Mouse (Mus musculus): ENCODE measurements around the gene Plekhm1. TPM values are rescaled to one million over a fixed set of nuclear protein-coding genes. Genes with fewer than 3 reads are reported as not detected.

The Plekhm1 gene
- polyA plus RNA-seq, 1 experiment from 2014 or later = 7.6 TPM

- Histone ChIP-seq H3K4me1 (ENCODE audit: control insufficient read depth, insufficient read depth, low read length) (peaks cover 2% of the 10 kb centered on the region; the same call in 1 of the 2 replicates), H3K27me3 (ENCODE audit: control insufficient read depth, insufficient read depth, low read length) (peaks cover 18% of the 10 kb centered on the region), H3K4me2 (no peak overlapping the region), H3K9ac (ENCODE audit: low read length) (no peak overlapping the region), H3K4me3 (ENCODE audit: low read depth, low read length) (no peak overlapping the region), H3K36me3 (ENCODE audit: control insufficient read depth, insufficient read depth, low read length) (no peaks in the 10 kb centered on the region), H3K9me3 (ENCODE audit: control insufficient read depth, low read length) (no peaks in the 10 kb centered on the region), H3K27ac (ENCODE audit: low read depth, low read length) (no peak overlapping the region)
- DNase-seq (ENCODE audit: low spot score, missing footprints) (no peak), ATAC-seq (ENCODE audit: low FRiP score) (no peak)
- WGBS = 88% methylated on average over 5 of the region's 5 CpGs
Measured at GRCm38 (mm10) chr11:103335561-103335960, 76.9 kb downstream of the Plekhm1 start.

GRCm38 (mm10) chr11:103334925-103335324 is 77.6 kb downstream of the Plekhm1 start:
- WGBS = 90% methylated on average over 9 of the region's 9 CpGs
- ATAC-seq (ENCODE audit: low FRiP score) (no peak), DNase-seq (ENCODE audit: low spot score, missing footprints) (no peak)
- Histone ChIP-seq H3K9ac (ENCODE audit: low read length) (no peak overlapping the region), H3K4me3 (ENCODE audit: low read depth, low read length) (no peak overlapping the region), H3K27me3 (ENCODE audit: control insufficient read depth, insufficient read depth, low read length) (peaks cover 18% of the 10 kb centered on the region), H3K4me1 (ENCODE audit: control insufficient read depth, insufficient read depth, low read length) (peaks cover 2% of the 10 kb centered on the region; the same call in 1 of the 2 replicates), H3K9me3 (ENCODE audit: control insufficient read depth, low read length) (no peaks in the 10 kb centered on the region), H3K27ac (ENCODE audit: low read depth, low read length) (no peak overlapping the region), H3K4me2 (no peak overlapping the region), H3K36me3 (ENCODE audit: control insufficient read depth, insufficient read depth, low read length) (no peaks in the 10 kb centered on the region)

- 11% methylated on average over 40 of the region's 40 CpGs for WGBS
- Histone ChIP-seq H3K9ac (ENCODE audit: low read length) (no peak overlapping the region), H3K4me2 (peak overlapping the region; percentile 44), H3K4me1 (ENCODE audit: control insufficient read depth, insufficient read depth, low read length) (peaks cover 2% of the 10 kb centered on the region; the same call in 1 of the 2 replicates), H3K4me3 (ENCODE audit: low read depth, low read length) (no peak overlapping the region), H3K27ac (ENCODE audit: low read depth, low read length) (no peak overlapping the region), H3K9me3 (ENCODE audit: control insufficient read depth, low read length) (no peaks in the 10 kb centered on the region), H3K36me3 (ENCODE audit: control insufficient read depth, insufficient read depth, low read length) (no peaks in the 10 kb centered on the region), H3K27me3 (ENCODE audit: control insufficient read depth, insufficient read depth, low read length) (peaks cover 18% of the 10 kb centered on the region)
- DNase-seq (ENCODE audit: low spot score, missing footprints) (peak; percentile 92), ATAC-seq (ENCODE audit: low FRiP score) (0 out of 2 replicates have a peak, but pooled peaks have one; percentile 34)
Measured at GRCm38 (mm10) chr11:103333719-103334398, 78.6 kb downstream of the Plekhm1 start.

GRCm38 (mm10) chr11:103332890-103333651 is 79.4 kb downstream of the Plekhm1 start:
- 30% methylated on average over 34 of the region's 34 CpGs for WGBS
- Histone ChIP-seq H3K27me3 (ENCODE audit: control insufficient read depth, insufficient read depth, low read length) (peaks cover 18% of the 10 kb centered on the region), H3K9me3 (ENCODE audit: control insufficient read depth, low read length) (no peaks in the 10 kb centered on the region), H3K27ac (ENCODE audit: low read depth, low read length) (no peak overlapping the region), H3K36me3 (ENCODE audit: control insufficient read depth, insufficient read depth, low read length) (no peaks in the 10 kb centered on the region), H3K4me3 (ENCODE audit: low read depth, low read length) (peak overlapping the region; percentile 11), H3K4me1 (ENCODE audit: control insufficient read depth, insufficient read depth, low read length) (peaks cover 2% of the 10 kb centered on the region; the same call in 1 of the 2 replicates), H3K4me2 (peak overlapping the region; percentile 44), H3K9ac (ENCODE audit: low read length) (peak overlapping the region; percentile 25; the same call in 1 of the 2 replicates)
- DNase-seq (ENCODE audit: low spot score, missing footprints) = peak; percentile 90
- peak; percentile 60 for ATAC-seq (ENCODE audit: low FRiP score)

GRCm38 (mm10) chr11:103332186-103332889 is 80.1 kb downstream of the Plekhm1 start:
- Histone ChIP-seq H3K4me3 (ENCODE audit: low read depth, low read length) (peak overlapping the region; percentile 11), H3K9me3 (ENCODE audit: control insufficient read depth, low read length) (no peaks in the 10 kb centered on the region), H3K27ac (ENCODE audit: low read depth, low read length) (no peak overlapping the region), H3K27me3 (ENCODE audit: control insufficient read depth, insufficient read depth, low read length) (peaks cover 18% of the 10 kb centered on the region), H3K4me2 (peak overlapping the region; percentile 44), H3K9ac (ENCODE audit: low read length) (peak overlapping the region; percentile 25; the same call in 1 of the 2 replicates), H3K36me3 (ENCODE audit: control insufficient read depth, insufficient read depth, low read length) (no peaks in the 10 kb centered on the region), H3K4me1 (ENCODE audit: control insufficient read depth, insufficient read depth, low read length) (peaks cover 2% of the 10 kb centered on the region; the same call in 1 of the 2 replicates)
- DNase-seq (ENCODE audit: low spot score, missing footprints) (peak; percentile 99), ATAC-seq (ENCODE audit: low FRiP score) (peak; percentile 75; the same call in 1 of the 2 replicates)
- 30% methylated on average over 18 of the region's 18 CpGs for WGBS

GRCm38 (mm10) chr11:103331502-103332185 is 80.8 kb downstream of the Plekhm1 start:
- Histone ChIP-seq H3K9ac (ENCODE audit: low read length) (no peak overlapping the region), H3K4me3 (ENCODE audit: low read depth, low read length) (no peak overlapping the region), H3K36me3 (ENCODE audit: control insufficient read depth, insufficient read depth, low read length) (no peaks in the 10 kb centered on the region), H3K4me2 (no peak overlapping the region), H3K9me3 (ENCODE audit: control insufficient read depth, low read length) (no peaks in the 10 kb centered on the region), H3K27ac (ENCODE audit: low read depth, low read length) (no peak overlapping the region), H3K4me1 (ENCODE audit: control insufficient read depth, insufficient read depth, low read length) (peaks cover 2% of the 10 kb centered on the region; the same call in 1 of the 2 replicates), H3K27me3 (ENCODE audit: control insufficient read depth, insufficient read depth, low read length) (peaks cover 18% of the 10 kb centered on the region)
- no peak for ATAC-seq (ENCODE audit: low FRiP score)
- no peak for DNase-seq (ENCODE audit: low spot score, missing footprints)
- 91% methylated on average over 10 of the region's 10 CpGs for WGBS

GRCm38 (mm10) chr11:103330651-103331319 is 81.7 kb downstream of the Plekhm1 start:
- H3K4me1 ChIP-seq (ENCODE audit: control insufficient read depth, insufficient read depth, low read length) = peaks cover 2% of the 10 kb centered on the region; the same call in 1 of the 2 replicates
- DNase-seq (ENCODE audit: low spot score, missing footprints) (no peak), ATAC-seq (ENCODE audit: low FRiP score) (no peak)
- H3K4me3 ChIP-seq (ENCODE audit: low read depth, low read length) = no peak overlapping the region
- H3K4me2 ChIP-seq = no peak overlapping the region
- H3K27me3 ChIP-seq (ENCODE audit: control insufficient read depth, insufficient read depth, low read length) = peaks cover 18% of the 10 kb centered on the region
- H3K9me3 ChIP-seq (ENCODE audit: control insufficient read depth, low read length) = no peaks in the 10 kb centered on the region
- H3K36me3 ChIP-seq (ENCODE audit: control insufficient read depth, insufficient read depth, low read length) = no peaks in the 10 kb centered on the region
- WGBS = 76% methylated on average over 7 of the region's 7 CpGs
- H3K27ac ChIP-seq (ENCODE audit: low read depth, low read length) = no peak overlapping the region
- H3K9ac ChIP-seq (ENCODE audit: low read length) = no peak overlapping the region

- Histone ChIP-seq H3K9ac (ENCODE audit: low read length) (no peak overlapping the region), H3K9me3 (ENCODE audit: control insufficient read depth, low read length) (no peaks in the 10 kb centered on the region), H3K4me2 (no peak overlapping the region), H3K27ac (ENCODE audit: low read depth, low read length) (no peak overlapping the region), H3K27me3 (ENCODE audit: control insufficient read depth, insufficient read depth, low read length) (no peaks in the 10 kb centered on the region; the same call in 1 of the 2 replicates), H3K4me1 (ENCODE audit: control insufficient read depth, insufficient read depth, low read length) (no peaks in the 10 kb centered on the region), H3K36me3 (ENCODE audit: control insufficient read depth, insufficient read depth, low read length) (no peaks in the 10 kb centered on the region), H3K4me3 (ENCODE audit: low read depth, low read length) (no peak overlapping the region)
- ATAC-seq (ENCODE audit: low FRiP score) = no peak
- DNase-seq (ENCODE audit: low spot score, missing footprints) = peak; percentile 97
- WGBS = 17% methylated on average over 5 of the region's 5 CpGs
Measured at GRCm38 (mm10) chr11:103326950-103327349, 85.5 kb downstream of the Plekhm1 start.

All from midbrain, embryonic 11.5 days (tissue).